Mouse (Mus musculus): Measurements from ENCODE around the gene Dnaja1. TPM values are rescaled to one million over a fixed set of nuclear protein-coding genes. Genes with fewer than 3 reads are reported as not detected.

Gene Dnaja1
- polyA plus RNA-seq, 1 experiment from 2014 or later = 639 TPM

DNA sequence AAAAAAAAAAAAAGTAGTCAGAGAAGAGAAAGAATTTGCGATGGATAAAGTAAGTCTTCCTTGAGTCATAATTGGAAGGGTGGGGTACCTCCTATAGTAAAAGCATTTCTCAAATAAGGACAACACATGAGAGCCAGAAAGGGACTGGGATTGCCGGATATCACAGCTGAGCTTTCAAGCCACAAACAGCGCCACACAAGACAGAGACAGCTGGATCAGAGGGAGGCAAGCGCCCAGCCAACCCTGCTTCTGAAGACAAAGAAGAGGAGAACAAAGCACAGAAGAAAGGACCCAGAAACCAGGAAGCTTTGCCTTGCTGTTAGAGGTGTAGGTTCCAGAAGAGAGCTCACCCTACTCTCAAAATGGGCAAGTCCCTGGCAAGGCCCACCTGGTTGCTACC, 64.6 kb downstream of the Dnaja1 start:
- H3K27ac ChIP-seq (replicated peaks) = no peak overlapping the region
- no peak for ATAC-seq (ENCODE audit: low FRiP score, low read depth)
- no peak overlapping the region for H3K9ac ChIP-seq
- no peaks in the 10 kb centered on the region for H3K4me1 ChIP-seq (replicated peaks)
- H3K9me3 ChIP-seq = no peaks in the 10 kb centered on the region
- WGBS = 61% methylated on average over 4 of the region's 4 CpGs
- H3K4me3 ChIP-seq = no peak overlapping the region
- no peak overlapping the region for H3K4me2 ChIP-seq
- H3K27me3 ChIP-seq = no peaks in the 10 kb centered on the region
- no peaks in the 10 kb centered on the region for H3K36me3 ChIP-seq

MicroRNAs within 50 kb of the gene (microRNA counts, 519-probe panel; counts per million panel counts)
- 2,170 counts per million, percentile 23 among the panel's probes with 10 or more counts for microRNA mmu-miR-207

Small RNA genes within 50 kb of the gene (microRNA-seq; reads per million reads assigned to microRNA genes)
- not detected for gene Mir207

Other genes starting within 250 kb of the Dnaja1 start
- 0.60 and 1.1 TPM in 2 replicates for gene Tmem215, start 250.0 kb upstream of the Dnaja1 start, polyA plus RNA-seq (2015; fragmentation: Nextera tagmentation; extraction: Ambion mirVana)
- gene Aptx, start 19.0 kb upstream of the Dnaja1 start, polyA plus RNA-seq (2015; fragmentation: Nextera tagmentation; extraction: Ambion mirVana) = 44.4 and 45.9 TPM in 2 replicates
- 113 and 121 TPM in 2 replicates for gene Smu1, start 35.8 kb downstream of the Dnaja1 start, polyA plus RNA-seq (2015; fragmentation: Nextera tagmentation; extraction: Ambion mirVana)
- gene B4galt1, start 131.9 kb downstream of the Dnaja1 start, polyA plus RNA-seq (2015; fragmentation: Nextera tagmentation; extraction: Ambion mirVana) = 8.1 and 8.6 TPM in 2 replicates
- gene Spink4, start 197.9 kb downstream of the Dnaja1 start, polyA plus RNA-seq (2015; fragmentation: Nextera tagmentation; extraction: Ambion mirVana) = not detected in 2 replicates
- 181 and 203 TPM in 2 replicates for gene Bag1, start 226.1 kb downstream of the Dnaja1 start, polyA plus RNA-seq (2015; fragmentation: Nextera tagmentation; extraction: Ambion mirVana)
- gene Chmp5, start 226.3 kb downstream of the Dnaja1 start, polyA plus RNA-seq (2015; fragmentation: Nextera tagmentation; extraction: Ambion mirVana) = 150 and 157 TPM in 2 replicates
- 100 and 106 TPM in 2 replicates for gene Nfx1, start 248.8 kb downstream of the Dnaja1 start, polyA plus RNA-seq (2015; fragmentation: Nextera tagmentation; extraction: Ambion mirVana)